Mouse (Mus musculus): Measurements from ENCODE around the gene Ficd. TPM values are rescaled to one million over a fixed set of nuclear protein-coding genes. Genes with fewer than 3 reads are reported as not detected.

Ficd gene
- total and polyA plus RNA-seq, 3 experiments = 7.2 to 9.3 (median 8.7) TPM

GRCm38 (mm10) chr5:113789075-113789788 lies 53.6 kb downstream of the Ficd start:
- TF ChIP-seq CTCF (IDR thresholded peaks at IDR 0.05) = no peak
- no peak for TF ChIP-seq POLR2A (IDR thresholded peaks at IDR 0.05; ENCODE audit: insufficient read depth, low read depth, low read length)
- TF ChIP-seq EP300 (IDR thresholded peaks at IDR 0.05; ENCODE audit: insufficient read depth, low read depth, low read length) = no peak
- Histone ChIP-seq H3K4me3 (no peak overlapping the region), H3K27me3 (ENCODE audit: control insufficient read depth, insufficient read depth, low read length) (no peaks in the 10 kb centered on the region), H3K9ac (ENCODE audit: low read depth, low read length) (no peak overlapping the region), H3K27ac (no peak overlapping the region), H3K4me1 (ENCODE audit: control insufficient read depth, insufficient read depth, low read length) (peaks cover 1% of the 10 kb centered on the region; the same call in 1 of the 2 replicates), H3K79me2 (replicated peaks; ENCODE audit: control insufficient read depth, insufficient read depth, low read length) (no peaks in the 10 kb centered on the region), H3K36me3 (ENCODE audit: control insufficient read depth, insufficient read depth, low read length) (no peaks in the 10 kb centered on the region)
- intact Hi-C loops (cut with DNase I) = no loop called here
- WGBS = 50% methylated on average over 7 of the region's 7 CpGs
- DNase-seq = no peak

Other genes with a start within 250 kb of the Ficd start
- gene Wscd2, start 245.5 kb upstream of the Ficd start, total RNA-seq (2021) = under 1 TPM; 0.26 to 0.34 TPM
- gene Wscd2, start 245.5 kb upstream of the Ficd start, polyA plus RNA-seq (2012; rRNA removed) = 0.82 and 1.5 TPM in 2 replicates
- 10 to 100 TPM; 22.0 to 28.5 TPM for gene Cmklr1, start 85.4 kb upstream of the Ficd start, total RNA-seq (2021)
- gene Cmklr1, start 85.4 kb upstream of the Ficd start, polyA plus RNA-seq (2012; rRNA removed) = 42.0 and 43.6 TPM in 2 replicates
- gene 1700069L16Rik, start 11.0 kb upstream of the Ficd start, total RNA-seq (2021) = not detected
- gene 1700069L16Rik, start 11.0 kb upstream of the Ficd start, polyA plus RNA-seq (2012; rRNA removed) = not detected in 2 replicates
- 10 to 100 TPM; 12.2 to 14.4 TPM for gene Sart3, start 36.7 kb downstream of the Ficd start, total RNA-seq (2021)
- gene Sart3, start 36.7 kb downstream of the Ficd start, polyA plus RNA-seq (2012; rRNA removed) = 10.2 and 13.6 TPM in 2 replicates
- 100 to 1,000 TPM; 176 to 202 TPM for gene Iscu, start 36.9 kb downstream of the Ficd start, total RNA-seq (2021)
- 168 and 212 TPM in 2 replicates for gene Iscu, start 36.9 kb downstream of the Ficd start, polyA plus RNA-seq (2012; rRNA removed)
- gene Tmem119, start 64.7 kb downstream of the Ficd start, total RNA-seq (2021) = 1 to 10 TPM; 3.6 to 5.8 TPM
- gene Tmem119, start 64.7 kb downstream of the Ficd start, polyA plus RNA-seq (2012; rRNA removed) = 7.3 and 12.0 TPM in 2 replicates
- gene Selplg, start 96.8 kb downstream of the Ficd start, total RNA-seq (2021) = 1 to 10 TPM; 3.4 to 4.5 TPM
- gene Selplg, start 96.8 kb downstream of the Ficd start, polyA plus RNA-seq (2012; rRNA removed) = 5.7 and 14.1 TPM in 2 replicates
- 10 to 100 TPM; 24.6 to 30.1 TPM for gene Coro1c, start 173.0 kb downstream of the Ficd start, total RNA-seq (2021)
- 24.1 and 27.9 TPM in 2 replicates for gene Coro1c, start 173.0 kb downstream of the Ficd start, polyA plus RNA-seq (2012; rRNA removed)